Mouse (Mus musculus) left cerebral cortex, adult 18-20 months (tissue): ENCODE data around the gene Meltf. TPM values are rescaled to one million over a fixed set of nuclear protein-coding genes. Genes with fewer than 3 reads are reported as not detected.

Source experiments
- DNase-seq, 2 experiments: peaks; one replicate each; pipeline ENCODE4 v3.0.0; 2021 to 2022; ENCODE audit warnings: low spot score in 2 of 2, mixed read lengths in 1 of 2
- long read RNA-seq, 2 experiments: library from polyadenylated mRNA; stranded (forward); transcript quantifications; one replicate each; pipeline ENCODE4 v2.0.0; 2021
- total RNA-seq, 2 experiments: library from RNA; stranded (reverse); gene quantifications; 2 replicates each; pipeline ENCODE4 v1.2.3; 2021

The Meltf gene
- total RNA-seq = under 1 TPM; 0.44 to 0.49 TPM
- long read RNA-seq, experiment 1, full-length matches to known transcripts = 1 of 1 reads
- long read RNA-seq, experiment 1, partial matches to known transcripts = 0 of 1 reads
- long read RNA-seq, experiment 1, other reads (novel, unspliced or antisense) = 0 of 1 reads
- long read RNA-seq, experiment 2 = 0 reads

GRCm38 (mm10) chr16:31878573-31879257, at the start of gene Meltf:
Gene Meltf (plus strand): TSS chr16:31878810.
- DNase-seq = peak in 1 of 2 experiments; percentile 62

- no peak for DNase-seq
Measured at GRCm38 (mm10) chr16:31830726-31831125, 47.9 kb upstream of the Meltf start.

GRCm38 (mm10) chr16:31832630-31833422, 45.8 kb upstream of the Meltf start:
- no peak for DNase-seq

- DNase-seq = no peak
Measured at GRCm38 (mm10) chr16:31834011-31834584, 44.5 kb upstream of the Meltf start.

GRCm38 (mm10) chr16:31834662-31835318, 43.8 kb upstream of the Meltf start:
- no peak for DNase-seq

- DNase-seq = no peak
Measured at GRCm38 (mm10) chr16:31837362-31837761, 41.2 kb upstream of the Meltf start.

GRCm38 (mm10) chr16:31844246-31844645, 34.4 kb upstream of the Meltf start:
- DNase-seq = no peak

- DNase-seq = no peak
Measured at GRCm38 (mm10) chr16:31846763-31847162, 31.8 kb upstream of the Meltf start.

GRCm38 (mm10) chr16:31863920-31864319, 14.7 kb upstream of the Meltf start:
- no peak for DNase-seq

- no peak for DNase-seq
Measured at GRCm38 (mm10) chr16:31865242-31865641, 13.4 kb upstream of the Meltf start.

- no peak for DNase-seq
Measured at GRCm38 (mm10) chr16:31866911-31867310, 11.7 kb upstream of the Meltf start.

GRCm38 (mm10) chr16:31867736-31868135, 10.9 kb upstream of the Meltf start:
- DNase-seq = no peak

- DNase-seq = no peak
Measured at GRCm38 (mm10) chr16:31873721-31874120, 4.9 kb upstream of the Meltf start.

- DNase-seq = no peak
Measured at GRCm38 (mm10) chr16:31875391-31875790, 3.2 kb upstream of the Meltf start.

GRCm38 (mm10) chr16:31876386-31876785, 2.2 kb upstream of the Meltf start:
- peak; percentile 72 to 81 for DNase-seq

- DNase-seq = no peak
Measured at GRCm38 (mm10) chr16:31878052-31878451, 558 bp upstream of the Meltf start.

GRCm38 (mm10) chr16:31880146-31880840, 1.7 kb downstream of the Meltf start:
- no peak for DNase-seq

- DNase-seq = no peak
Measured at GRCm38 (mm10) chr16:31882381-31882908, 3.8 kb downstream of the Meltf start.

- DNase-seq = peak; percentile 48 to 63
Measured at GRCm38 (mm10) chr16:31883302-31883701, 4.7 kb downstream of the Meltf start.

GRCm38 (mm10) chr16:31883902-31884301, 5.3 kb downstream of the Meltf start:
- no peak for DNase-seq
